Mouse (Mus musculus): Measurements from ENCODE around the gene Tigar. TPM values are rescaled to one million over a fixed set of nuclear protein-coding genes. Genes with fewer than 3 reads are reported as not detected.

Tigar gene
- polyA plus RNA-seq, 1 experiment from 2014 or later: 6.9 TPM

- Histone ChIP-seq H3K9me3 (no peaks in the 10 kb centered on the region), H3K27ac (no peak overlapping the region), H3K27me3 (ENCODE audit: insufficient read depth, poor library complexity, severe bottlenecking) (no peaks in the 10 kb centered on the region), H3K36me3 (peaks cover 99% of the 10 kb centered on the region), H3K4me1 (replicated peaks) (peaks cover 14% of the 10 kb centered on the region), H3K4me3 (no peak overlapping the region)
- 85% methylated on average over 3 of the region's 3 CpGs for WGBS
- DNase-seq (ENCODE audit: low spot score): no peak
These were observed 22.6 kb upstream of the Tigar start for GRCm38 (mm10) chr6:127131946-127132345.

GRCm38 (mm10) chr6:127130377-127130776 lies 21.0 kb upstream of the Tigar start:
- WGBS: 68% methylated on average over 13 of the region's 13 CpGs
- no peak overlapping the region for H3K4me3 ChIP-seq
- H3K27ac ChIP-seq: no peak overlapping the region
- H3K36me3 ChIP-seq: peaks cover 96% of the 10 kb centered on the region
- peaks cover 14% of the 10 kb centered on the region for H3K4me1 ChIP-seq (replicated peaks)
- H3K9me3 ChIP-seq: no peaks in the 10 kb centered on the region
- DNase-seq (ENCODE audit: low spot score): no peak
- no peaks in the 10 kb centered on the region for H3K27me3 ChIP-seq (ENCODE audit: insufficient read depth, poor library complexity, severe bottlenecking)

- Histone ChIP-seq H3K4me3 (no peak overlapping the region), H3K4me1 (replicated peaks) (peaks cover 14% of the 10 kb centered on the region), H3K36me3 (peaks cover 89% of the 10 kb centered on the region), H3K27me3 (ENCODE audit: insufficient read depth, poor library complexity, severe bottlenecking) (no peaks in the 10 kb centered on the region), H3K27ac (no peak overlapping the region), H3K9me3 (no peaks in the 10 kb centered on the region)
- WGBS: 93% methylated on average over 14 of the region's 14 CpGs
- DNase-seq (ENCODE audit: low spot score): no peak
These were observed 20.3 kb upstream of the Tigar start for GRCm38 (mm10) chr6:127129659-127130058.

- WGBS: 90% methylated on average over 7 of the region's 7 CpGs
- no peak for DNase-seq (ENCODE audit: low spot score)
These were observed 14.1 kb upstream of the Tigar start for GRCm38 (mm10) chr6:127123506-127123905.

GRCm38 (mm10) chr6:127122996-127123395 lies 13.6 kb upstream of the Tigar start:
- no peaks in the 10 kb centered on the region for H3K27me3 ChIP-seq (ENCODE audit: insufficient read depth, poor library complexity, severe bottlenecking)
- no peaks in the 10 kb centered on the region for H3K9me3 ChIP-seq
- no peak overlapping the region for H3K4me3 ChIP-seq
- no peak overlapping the region for H3K27ac ChIP-seq
- no peaks in the 10 kb centered on the region for H3K4me1 ChIP-seq (replicated peaks)
- DNase-seq (ENCODE audit: low spot score): no peak
- 88% methylated on average over 5 of the region's 5 CpGs for WGBS
- H3K36me3 ChIP-seq: peaks cover 24% of the 10 kb centered on the region

More at GRCm38 (mm10) chr6:127123506-127123905, 14.1 kb upstream of the Tigar start:
- H3K36me3 ChIP-seq: peaks cover 29% of the 10 kb centered on the region
- no peak overlapping the region for H3K4me3 ChIP-seq
- no peaks in the 10 kb centered on the region for H3K9me3 ChIP-seq
- H3K27ac ChIP-seq: no peak overlapping the region
- H3K4me1 ChIP-seq (replicated peaks): no peaks in the 10 kb centered on the region
- H3K27me3 ChIP-seq (ENCODE audit: insufficient read depth, poor library complexity, severe bottlenecking): no peaks in the 10 kb centered on the region

GRCm38 (mm10) chr6:127122221-127122806 lies 13.0 kb upstream of the Tigar start:
- WGBS: 81% methylated on average over 4 of the region's 4 CpGs
- DNase-seq (ENCODE audit: low spot score): no peak
- no peak overlapping the region for H3K4me3 ChIP-seq

GRCm38 (mm10) chr6:127114753-127115456 lies 5.5 kb upstream of the Tigar start:
- H3K4me3 ChIP-seq: no peak overlapping the region
- peaks cover 11% of the 10 kb centered on the region; the same call in 1 of the 2 replicates for H3K27me3 ChIP-seq (ENCODE audit: insufficient read depth, poor library complexity, severe bottlenecking)
- no peaks in the 10 kb centered on the region for H3K9me3 ChIP-seq
- DNase-seq (ENCODE audit: low spot score): no peak
- H3K36me3 ChIP-seq: no peaks in the 10 kb centered on the region
- H3K4me1 ChIP-seq (replicated peaks): no peaks in the 10 kb centered on the region
- no peak overlapping the region for H3K27ac ChIP-seq
- 68% methylated on average over 23 of the region's 23 CpGs for whole genome bisulfite sequencing

More at GRCm38 (mm10) chr6:127122221-127122806, 13.0 kb upstream of the Tigar start:
- no peak overlapping the region for H3K27ac ChIP-seq
- no peaks in the 10 kb centered on the region for H3K4me1 ChIP-seq (replicated peaks)
- H3K36me3 ChIP-seq: peaks cover 17% of the 10 kb centered on the region
- no peaks in the 10 kb centered on the region for H3K9me3 ChIP-seq
- no peaks in the 10 kb centered on the region for H3K27me3 ChIP-seq (ENCODE audit: insufficient read depth, poor library complexity, severe bottlenecking)

GRCm38 (mm10) chr6:127108368-127109060 lies 843 bp downstream of the Tigar start:
- no peak for DNase-seq (ENCODE audit: low spot score)
- no peaks in the 10 kb centered on the region for H3K9me3 ChIP-seq
- 0 out of 2 replicates have a peak, but pooled peaks cover 3% of the 10 kb centered on the region for H3K27me3 ChIP-seq (ENCODE audit: insufficient read depth, poor library complexity, severe bottlenecking)
- 50% methylated on average over 20 of the region's 20 CpGs for WGBS
- peak overlapping the region; percentile 83; the same call in 1 of the 2 replicates for H3K27ac ChIP-seq
- peaks cover 3% of the 10 kb centered on the region; the same call in 1 of the 2 replicates for H3K36me3 ChIP-seq
- H3K4me3 ChIP-seq: peak overlapping the region; percentile 70
- H3K4me1 ChIP-seq (replicated peaks): peaks cover 10% of the 10 kb centered on the region

GRCm38 (mm10) chr6:127107413-127107812 lies 1.9 kb downstream of the Tigar start:
- H3K27ac ChIP-seq: no peak overlapping the region
- peaks cover 14% of the 10 kb centered on the region for H3K36me3 ChIP-seq
- DNase-seq (ENCODE audit: low spot score): no peak
- H3K4me1 ChIP-seq (replicated peaks): peaks cover 10% of the 10 kb centered on the region
- no peaks in the 10 kb centered on the region for H3K9me3 ChIP-seq
- H3K4me3 ChIP-seq: no peak overlapping the region
- H3K27me3 ChIP-seq (ENCODE audit: insufficient read depth, poor library complexity, severe bottlenecking): 0 out of 2 replicates have a peak, but pooled peaks cover 3% of the 10 kb centered on the region

GRCm38 (mm10) chr6:127106726-127107125 lies 2.6 kb downstream of the Tigar start:
- Histone ChIP-seq H3K36me3 (peaks cover 18% of the 10 kb centered on the region), H3K4me1 (replicated peaks) (peaks cover 10% of the 10 kb centered on the region), H3K27ac (no peak overlapping the region), H3K4me3 (no peak overlapping the region), H3K9me3 (no peaks in the 10 kb centered on the region), H3K27me3 (ENCODE audit: insufficient read depth, poor library complexity, severe bottlenecking) (0 out of 2 replicates have a peak, but pooled peaks cover 3% of the 10 kb centered on the region)
- DNase-seq (ENCODE audit: low spot score): no peak
- WGBS: 50% methylated on average over 5 of the region's 5 CpGs

- Histone ChIP-seq H3K27me3 (ENCODE audit: insufficient read depth, poor library complexity, severe bottlenecking) (0 out of 2 replicates have a peak, but pooled peaks cover 3% of the 10 kb centered on the region), H3K9me3 (no peaks in the 10 kb centered on the region), H3K27ac (no peak overlapping the region), H3K36me3 (peaks cover 23% of the 10 kb centered on the region), H3K4me3 (no peak overlapping the region), H3K4me1 (replicated peaks) (peaks cover 10% of the 10 kb centered on the region)
- DNase-seq (ENCODE audit: low spot score): no peak
- 89% methylated on average over 5 of the region's 5 CpGs for WGBS
These were observed 3.2 kb downstream of the Tigar start for GRCm38 (mm10) chr6:127106189-127106588.

GRCm38 (mm10) chr6:127105107-127105506 lies 4.2 kb downstream of the Tigar start:
- H3K36me3 ChIP-seq: peaks cover 32% of the 10 kb centered on the region
- DNase-seq (ENCODE audit: low spot score): peak; percentile 52
- peaks cover 10% of the 10 kb centered on the region for H3K4me1 ChIP-seq (replicated peaks)
- no peaks in the 10 kb centered on the region for H3K9me3 ChIP-seq
- 67% methylated on average over 6 of the region's 6 CpGs for WGBS
- no peak overlapping the region for H3K4me3 ChIP-seq
- H3K27me3 ChIP-seq (ENCODE audit: insufficient read depth, poor library complexity, severe bottlenecking): no peaks in the 10 kb centered on the region
- H3K27ac ChIP-seq: no peak overlapping the region

Measured in hindbrain, embryonic 10.5 days (tissue).